8 mouse cellular contexts compared by ENCODE assay signal in the genomic region with DNA sequence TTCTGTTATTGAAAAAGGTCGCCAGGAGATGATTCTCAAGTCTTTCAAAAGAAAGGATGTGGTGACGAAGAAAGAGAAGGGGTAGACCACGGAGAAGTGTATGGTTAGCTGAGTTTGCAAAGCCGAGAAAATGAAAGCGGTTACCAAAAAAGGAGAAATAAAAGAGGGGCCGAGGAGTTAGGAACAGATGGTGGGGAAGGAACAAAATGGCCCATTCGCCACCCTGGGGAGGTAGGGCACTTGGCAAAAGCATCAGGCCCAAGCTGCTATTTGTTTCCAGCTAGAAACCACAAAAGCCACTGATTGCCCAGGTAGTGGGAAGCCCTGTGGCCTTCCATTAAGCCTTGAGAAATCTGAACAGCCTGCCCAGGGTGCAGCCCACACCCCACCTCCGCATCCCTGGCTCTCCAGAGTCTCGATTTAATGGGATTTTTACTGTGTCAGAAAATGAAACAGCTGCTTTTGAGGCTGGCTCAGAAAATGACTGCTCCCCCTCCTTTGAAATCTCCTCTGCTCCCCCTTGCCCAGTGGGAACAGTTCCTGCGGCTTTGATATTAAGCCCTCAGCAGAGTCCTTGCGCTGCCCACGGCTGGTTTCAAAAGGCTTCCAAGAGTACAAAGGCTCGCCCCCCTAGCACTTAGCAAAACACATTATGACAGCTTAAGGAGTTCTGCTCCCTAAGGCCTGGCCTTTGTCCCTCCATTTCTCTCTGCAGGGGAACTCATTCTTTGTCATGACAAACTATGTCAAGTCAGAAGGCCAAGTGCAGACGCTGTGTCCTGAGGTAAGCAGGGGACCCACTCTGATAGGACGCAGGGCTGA. TPM values are rescaled to one million over a fixed set of nuclear protein-coding genes. Genes with fewer than 3 reads are reported as not detected.
DNase-seq lines count a peak whose midpoint lies in the region; ATAC-seq lines count a peak whose summit lies in the region.

No protein-coding gene starts in this region.

- no peak overlapping the region for H3K4me3 ChIP-seq in hindbrain, embryonic 13.5 days
- H3K4me3 ChIP-seq in midbrain, embryonic 12.5 days: no peak overlapping the region

- H3K9me3 ChIP-seq in hindbrain, embryonic 13.5 days: no peaks in the 10 kb centered on the region
- no peaks in the 10 kb centered on the region for H3K9me3 ChIP-seq in midbrain, embryonic 12.5 days

- no peaks in the 10 kb centered on the region for H3K27me3 ChIP-seq in hindbrain, embryonic 13.5 days
- peaks cover 12% of the 10 kb centered on the region; the same call in 1 of the 2 replicates for H3K27me3 ChIP-seq in midbrain, embryonic 12.5 days

- H3K4me2 ChIP-seq in hindbrain, embryonic 13.5 days: 0 out of 2 replicates have a peak overlapping the region, but pooled peaks have one; percentile 6
- peak overlapping the region; percentile 19 for H3K4me2 ChIP-seq in midbrain, embryonic 12.5 days (replicated peaks)

- peak overlapping the region; percentile 87 for H3K27ac ChIP-seq in hindbrain, embryonic 13.5 days
- H3K27ac ChIP-seq in midbrain, embryonic 12.5 days (replicated peaks): peak overlapping the region; percentile 82

- H3K36me3 ChIP-seq in hindbrain, embryonic 13.5 days: no peaks in the 10 kb centered on the region
- H3K36me3 ChIP-seq in midbrain, embryonic 12.5 days: no peaks in the 10 kb centered on the region

- H3K4me1 ChIP-seq in hindbrain, embryonic 13.5 days (replicated peaks): peaks cover 27% of the 10 kb centered on the region
- H3K4me1 ChIP-seq in midbrain, embryonic 12.5 days: peaks cover 30% of the 10 kb centered on the region

- peak; percentile 72 for ATAC-seq in hindbrain, embryonic 13.5 days (ENCODE audit: low FRiP score)
- ATAC-seq in midbrain, embryonic 12.5 days (ENCODE audit: low FRiP score, low read depth): peak; percentile 86

- peak; percentile 15 to 31 for DNase-seq in layer of hippocampus, postnatal 10 days (ENCODE audit: low spot score in 2 of 2)
- no peak for DNase-seq in layer of hippocampus, adult 9-11 months
- DNase-seq in Muller cell, postnatal 12 days (ENCODE audit: inconsistent ontology term): peak; percentile 35
- peak; percentile 69 to 74 for DNase-seq in cerebellum, postnatal 36 days
- no peak for DNase-seq in adrenal gland, postnatal 25 days
- DNase-seq in gastrocnemius, adult 18-20 months (ENCODE audit: low spot score): no peak

- H3K9ac ChIP-seq in hindbrain, embryonic 13.5 days: peak overlapping the region; percentile 43
- no peak overlapping the region for H3K9ac ChIP-seq in midbrain, embryonic 12.5 days (replicated peaks)

- 18% methylated on average over 15 of the region's 15 CpGs for WGBS in hindbrain, embryonic 13.5 days
- WGBS in midbrain, embryonic 12.5 days: 14% methylated on average over 15 of the region's 15 CpGs

RNA-seq across cellular contexts. Expression of a gene that starts 9.9 kb away (rescaled TPM):
- total RNA-seq in layer of hippocampus, postnatal 10 days (2021): 1 to 10 TPM; 8.6 to 8.9 TPM
- 5.6 and 6.5 TPM in 2 replicates for polyA plus RNA-seq in hindbrain, embryonic 13.5 days (2015; fragmentation: Nextera tagmentation; extraction: Ambion mirVana)
- 1.5 TPM in 2 replicates for polyA plus RNA-seq in midbrain, embryonic 12.5 days (2016; fragmentation: Nextera tagmentation; extraction: Ambion mirVana)
- 3.2 and 3.8 TPM in 2 replicates for total RNA-seq in adrenal gland, postnatal 25 days (2021)
- total RNA-seq in gastrocnemius, adult 18-20 months (2021): 1 to 10 TPM; 1.3 to 1.5 TPM

RNA-seq across cellular contexts. Expression of a gene that starts 39.3 kb away (rescaled TPM):
- total RNA-seq in layer of hippocampus, postnatal 10 days (2021): 10 to 100 TPM; 28.7 to 29.9 TPM
- polyA plus RNA-seq in hindbrain, embryonic 13.5 days (2015; fragmentation: Nextera tagmentation; extraction: Ambion mirVana): 70.2 and 70.7 TPM in 2 replicates
- 59.8 TPM in 2 replicates for polyA plus RNA-seq in midbrain, embryonic 12.5 days (2016; fragmentation: Nextera tagmentation; extraction: Ambion mirVana)
- 9.4 and 14.6 TPM in 2 replicates for total RNA-seq in adrenal gland, postnatal 25 days (2021)
- total RNA-seq in gastrocnemius, adult 18-20 months (2021): 1 to 10 TPM; 3.4 to 4.7 TPM

RNA-seq across cellular contexts. Expression of a gene that starts 53.7 kb away (rescaled TPM):
- total RNA-seq in layer of hippocampus, postnatal 10 days (2021): 10 to 100 TPM in 1 of 2 experiments, 1 to 10 TPM in 1; 8.8 to 10.5 TPM
- polyA plus RNA-seq in hindbrain, embryonic 13.5 days (2015; fragmentation: Nextera tagmentation; extraction: Ambion mirVana): 16.7 and 17.3 TPM in 2 replicates
- polyA plus RNA-seq in midbrain, embryonic 12.5 days (2016; fragmentation: Nextera tagmentation; extraction: Ambion mirVana): 9.4 and 9.8 TPM in 2 replicates
- 37.6 and 41.9 TPM in 2 replicates for total RNA-seq in adrenal gland, postnatal 25 days (2021)
- 1 to 10 TPM; 3.8 to 5.3 TPM for total RNA-seq in gastrocnemius, adult 18-20 months (2021)

Comparison
In these comparisons a context has a peak if more than half of its experiments do, and no peak if none do; other contexts are left out.
1. DNase-seq: peak in layer of hippocampus, postnatal 10 days (2 of 2), Muller cell, postnatal 12 days (single experiment) and cerebellum, postnatal 36 days (2 of 2); none in layer of hippocampus, adult 9-11 months (single experiment), adrenal gland, postnatal 25 days (single experiment) and gastrocnemius, adult 18-20 months (single experiment).